Mouse (Mus musculus): Measurements from ENCODE around the gene Actr3. TPM values are rescaled to one million over a fixed set of nuclear protein-coding genes. Genes with fewer than 3 reads are reported as not detected.

Gene Actr3
- polyA plus RNA-seq, 1 experiment from 2014 or later: 223 TPM

DNA sequence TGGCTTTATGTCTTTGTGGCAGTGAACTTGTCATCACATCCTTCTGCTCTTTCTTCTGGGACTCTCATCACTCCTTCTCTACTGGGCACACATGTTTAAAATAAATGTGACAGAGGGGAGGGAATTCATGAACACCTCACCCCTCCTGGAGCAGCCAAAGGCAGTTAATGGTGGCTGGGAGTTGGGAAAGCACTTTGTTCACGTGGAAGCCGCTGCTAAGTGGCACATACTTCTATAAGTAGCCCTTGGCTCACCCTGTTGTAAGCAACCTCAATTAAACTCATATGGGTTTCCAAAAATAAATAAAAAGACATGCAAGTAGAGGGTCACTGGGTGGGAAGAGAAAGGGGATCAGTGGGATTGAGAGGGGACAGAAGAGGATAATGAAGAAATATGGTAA, 27.8 kb upstream of the Actr3 start:
- H3K9me3 ChIP-seq: no peaks in the 10 kb centered on the region
- H3K27ac ChIP-seq: no peak overlapping the region
- H3K36me3 ChIP-seq (replicated peaks): no peaks in the 10 kb centered on the region
- H3K27me3 ChIP-seq (ENCODE audit: poor library complexity, severe bottlenecking): no peaks in the 10 kb centered on the region
- 82% methylated on average over 2 of the region's 2 CpGs for WGBS
- H3K4me1 ChIP-seq: no peaks in the 10 kb centered on the region
- no peak for DNase-seq (ENCODE audit: extremely low spot score, low spot score)
- H3K4me3 ChIP-seq: no peak overlapping the region

DNA sequence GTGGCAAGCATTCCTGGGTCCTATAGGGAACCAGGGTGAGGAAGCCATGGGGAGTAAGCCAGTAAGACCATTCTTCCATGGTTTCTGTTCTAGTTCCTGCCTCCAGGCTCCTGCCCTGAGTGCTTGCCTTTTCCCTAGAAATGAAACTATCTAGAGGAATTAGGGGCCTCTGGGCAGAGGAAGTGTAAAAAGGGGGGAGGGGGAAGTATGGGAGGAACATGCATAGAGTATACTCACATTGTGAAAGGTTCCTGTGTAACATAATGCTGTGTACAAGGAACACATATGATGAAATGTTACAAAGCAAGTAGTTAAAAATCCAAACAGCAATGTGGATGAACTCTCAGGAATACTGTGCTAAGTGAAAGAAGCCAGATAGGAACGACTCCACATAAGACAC, 27.4 kb upstream of the Actr3 start:
- 81% methylated on average over 1 of the region's 1 CpGs for WGBS
- Histone ChIP-seq H3K27ac (no peak overlapping the region), H3K27me3 (ENCODE audit: poor library complexity, severe bottlenecking) (no peaks in the 10 kb centered on the region), H3K4me1 (no peaks in the 10 kb centered on the region), H3K9me3 (no peaks in the 10 kb centered on the region), H3K36me3 (replicated peaks) (no peaks in the 10 kb centered on the region), H3K4me3 (no peak overlapping the region)
- no peak for DNase-seq (ENCODE audit: extremely low spot score, low spot score)

DNA sequence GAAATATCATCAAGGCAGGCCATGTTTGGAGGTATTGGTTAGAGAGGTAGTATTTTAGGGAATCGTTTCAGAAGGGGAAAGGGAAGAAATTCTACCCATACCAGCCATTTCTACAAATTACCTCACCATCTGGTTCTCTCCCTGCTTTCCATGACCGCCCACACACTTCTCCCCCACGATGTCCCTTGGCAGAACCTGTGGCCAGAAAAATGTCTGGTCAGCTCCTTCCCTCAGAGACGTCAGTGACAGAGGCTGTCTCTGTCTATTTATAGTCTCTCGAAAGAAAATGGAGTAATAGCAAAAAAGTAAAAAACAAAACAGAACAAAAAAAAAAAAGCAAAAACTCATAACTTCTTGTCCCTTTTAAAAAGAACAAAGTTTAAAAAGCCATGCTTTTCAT, 23.0 kb upstream of the Actr3 start:
- no peak for DNase-seq (ENCODE audit: extremely low spot score, low spot score)

DNA sequence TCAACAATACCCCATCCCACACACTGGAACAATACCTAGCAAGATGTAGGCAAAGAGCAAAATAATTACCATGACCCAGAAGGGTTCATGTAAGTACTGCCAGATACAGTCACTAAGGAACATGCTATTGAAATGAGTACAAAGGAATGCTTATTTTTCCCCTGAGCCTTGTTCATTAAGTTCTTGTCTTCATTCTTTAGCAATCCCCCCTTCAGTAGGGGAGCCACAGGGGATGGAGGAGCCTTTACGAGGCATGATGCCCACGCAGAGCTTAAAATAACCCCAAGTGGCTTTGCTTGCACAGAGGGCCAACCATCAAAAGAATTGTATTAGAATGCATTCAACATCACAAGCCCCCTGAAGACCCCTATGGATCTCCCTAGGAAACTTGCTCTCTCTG, 19.6 kb upstream of the Actr3 start:
- H3K27me3 ChIP-seq (ENCODE audit: poor library complexity, severe bottlenecking): no peaks in the 10 kb centered on the region
- peaks cover 6% of the 10 kb centered on the region for H3K4me1 ChIP-seq
- no peak overlapping the region for H3K27ac ChIP-seq
- DNase-seq (ENCODE audit: extremely low spot score, low spot score): no peak
- no peaks in the 10 kb centered on the region for H3K36me3 ChIP-seq (replicated peaks)
- 59% methylated on average over 2 of the region's 2 CpGs for WGBS
- H3K9me3 ChIP-seq: no peaks in the 10 kb centered on the region
- no peak overlapping the region for H3K4me3 ChIP-seq

More for the DNA sequence above, 23.0 kb upstream of the Actr3 start:
- Histone ChIP-seq H3K4me3 (no peak overlapping the region), H3K27ac (no peak overlapping the region), H3K9me3 (no peaks in the 10 kb centered on the region), H3K27me3 (ENCODE audit: poor library complexity, severe bottlenecking) (no peaks in the 10 kb centered on the region), H3K4me1 (peaks cover 6% of the 10 kb centered on the region), H3K36me3 (replicated peaks) (no peaks in the 10 kb centered on the region)
- 83% methylated on average over 5 of the region's 5 CpGs for WGBS

DNA sequence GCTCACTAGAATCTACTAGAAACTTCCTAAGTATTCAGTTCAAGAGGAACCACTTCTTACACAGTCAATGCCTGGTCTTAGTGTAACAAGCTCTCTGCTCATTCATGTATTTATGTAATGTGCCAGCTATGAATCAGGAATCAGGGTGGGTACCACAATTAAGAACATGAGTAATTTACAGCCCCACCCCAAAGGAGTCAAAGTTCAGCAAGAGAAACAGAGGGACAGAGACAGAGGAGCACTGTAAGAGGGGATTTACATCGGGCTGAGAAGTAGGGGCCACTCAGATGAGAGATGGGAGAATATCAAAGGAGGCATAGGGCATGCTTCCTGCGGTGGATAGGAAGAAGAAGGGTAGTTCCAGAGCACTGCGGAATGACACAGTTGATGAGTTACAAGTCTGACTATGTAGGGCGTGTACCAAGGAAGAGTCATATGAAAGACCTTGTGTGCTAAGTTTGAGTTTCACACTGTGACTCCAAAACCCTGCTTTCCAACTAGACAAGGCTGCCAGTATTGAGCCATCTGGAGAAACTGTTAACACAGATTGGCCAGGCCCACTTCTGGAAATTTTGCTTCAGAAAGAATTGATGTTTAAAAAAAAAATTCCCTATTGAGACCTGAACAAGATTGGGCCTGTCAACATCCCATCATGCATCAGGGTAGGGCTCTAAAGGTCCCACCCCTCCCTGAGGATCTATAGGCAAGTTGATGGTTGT, 14.9 kb upstream of the Actr3 start:
- Histone ChIP-seq H3K9me3 (no peaks in the 10 kb centered on the region), H3K27ac (no peak overlapping the region), H3K36me3 (replicated peaks) (no peaks in the 10 kb centered on the region), H3K4me3 (no peak overlapping the region), H3K27me3 (ENCODE audit: poor library complexity, severe bottlenecking) (no peaks in the 10 kb centered on the region), H3K4me1 (peaks cover 5% of the 10 kb centered on the region)
- 88% methylated on average over 4 of the region's 4 CpGs for WGBS
- DNase-seq (ENCODE audit: extremely low spot score, low spot score): no peak

DNA sequence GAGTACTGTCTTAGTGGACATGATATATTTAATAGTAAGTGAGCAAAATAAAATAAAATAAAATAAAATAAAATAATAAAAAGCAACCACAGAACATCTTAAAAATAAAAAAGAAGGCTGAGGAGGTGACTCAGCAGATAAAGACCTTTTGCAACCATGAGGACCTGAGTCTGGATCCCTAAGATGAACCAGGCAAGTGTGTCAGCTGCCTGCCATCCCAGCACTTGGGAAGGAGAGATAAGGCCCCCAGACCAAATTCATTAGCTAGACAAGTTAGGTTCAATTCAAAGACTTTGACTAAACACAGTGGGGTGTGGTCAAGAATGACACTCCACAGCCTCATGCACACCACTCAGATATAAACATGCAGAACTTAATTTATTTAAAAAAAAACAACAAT, 12.4 kb upstream of the Actr3 start:
- no peak for DNase-seq (ENCODE audit: extremely low spot score, low spot score)
- H3K27me3 ChIP-seq (ENCODE audit: poor library complexity, severe bottlenecking): no peaks in the 10 kb centered on the region
- H3K36me3 ChIP-seq (replicated peaks): no peaks in the 10 kb centered on the region

DNA sequence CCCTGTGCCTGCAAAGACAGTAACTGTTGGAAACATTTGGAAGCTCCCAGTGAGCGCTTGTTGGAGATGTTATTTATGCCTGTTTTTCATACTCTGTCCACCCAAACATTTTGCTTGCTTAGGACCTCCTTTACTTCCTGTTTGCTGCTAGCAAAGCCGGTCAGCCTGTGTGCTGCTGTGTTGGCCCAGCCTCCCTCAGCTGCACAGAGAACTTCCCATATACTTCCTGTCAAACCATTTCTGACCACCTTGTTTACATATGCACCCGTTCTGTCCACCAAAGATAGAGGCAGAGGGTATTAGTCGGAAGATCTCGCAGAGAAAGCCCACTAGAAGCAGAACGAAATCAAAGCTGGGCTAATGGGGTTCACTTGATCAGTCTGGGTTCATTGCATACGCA, 6.2 kb upstream of the Actr3 start:
- Histone ChIP-seq H3K4me1 (no peaks in the 10 kb centered on the region), H3K27ac (no peak overlapping the region), H3K9me3 (no peaks in the 10 kb centered on the region), H3K4me3 (no peak overlapping the region), H3K27me3 (ENCODE audit: poor library complexity, severe bottlenecking) (no peaks in the 10 kb centered on the region), H3K36me3 (replicated peaks) (no peaks in the 10 kb centered on the region)
- WGBS: 84% methylated on average over 7 of the region's 7 CpGs
- DNase-seq (ENCODE audit: extremely low spot score, low spot score): no peak

More for the DNA sequence above, 12.4 kb upstream of the Actr3 start:
- H3K9me3 ChIP-seq: no peaks in the 10 kb centered on the region
- no peaks in the 10 kb centered on the region for H3K4me1 ChIP-seq
- H3K27ac ChIP-seq: no peak overlapping the region
- H3K4me3 ChIP-seq: no peak overlapping the region

DNA sequence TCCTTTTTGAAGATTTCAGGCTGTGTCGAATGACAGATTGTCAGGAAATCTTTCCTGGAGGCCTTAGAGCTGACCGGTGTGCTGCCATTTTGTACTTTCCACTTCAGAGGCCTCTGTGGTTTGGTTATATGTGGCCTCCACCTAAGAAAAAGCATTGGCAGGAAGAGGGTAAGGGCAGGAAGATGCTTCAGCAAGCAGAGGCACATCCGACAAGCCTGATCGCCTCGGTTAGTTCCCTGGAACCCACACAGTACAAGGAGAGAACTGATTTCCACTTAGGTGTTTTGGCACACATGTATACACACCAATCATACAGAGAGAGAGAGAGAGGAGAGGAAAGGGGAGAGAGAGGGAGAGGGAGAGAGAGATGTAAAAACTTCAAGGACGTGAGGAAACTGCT, 5.7 kb upstream of the Actr3 start:
- Histone ChIP-seq H3K36me3 (replicated peaks) (no peaks in the 10 kb centered on the region), H3K27me3 (ENCODE audit: poor library complexity, severe bottlenecking) (no peaks in the 10 kb centered on the region), H3K4me1 (peaks cover 3% of the 10 kb centered on the region), H3K4me3 (no peak overlapping the region), H3K27ac (no peak overlapping the region), H3K9me3 (no peaks in the 10 kb centered on the region)
- WGBS: 87% methylated on average over 6 of the region's 6 CpGs
- DNase-seq (ENCODE audit: extremely low spot score, low spot score): no peak

DNA sequence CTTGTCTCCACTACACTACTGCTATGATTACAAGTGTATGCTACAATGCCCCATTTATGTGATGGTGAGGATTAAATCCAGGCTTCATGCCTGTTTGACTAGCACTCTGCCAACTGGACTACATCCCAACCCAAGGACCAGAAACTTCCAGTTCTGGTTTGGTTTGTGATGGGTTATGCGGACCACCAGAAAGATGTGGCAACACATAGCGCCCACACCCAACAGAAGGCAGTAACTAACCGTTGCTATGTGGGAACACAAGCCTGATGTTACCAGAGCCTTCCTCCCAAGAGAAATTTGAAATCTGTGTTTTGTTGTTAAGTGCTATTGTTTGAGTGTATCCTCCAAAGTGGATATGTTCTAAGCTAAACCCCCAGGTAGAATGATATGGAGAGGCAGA, 4.0 kb upstream of the Actr3 start:
- 90% methylated on average over 3 of the region's 3 CpGs for WGBS
- Histone ChIP-seq H3K9me3 (no peaks in the 10 kb centered on the region), H3K4me3 (no peak overlapping the region), H3K36me3 (replicated peaks) (no peaks in the 10 kb centered on the region), H3K27me3 (ENCODE audit: poor library complexity, severe bottlenecking) (no peaks in the 10 kb centered on the region), H3K4me1 (peaks cover 7% of the 10 kb centered on the region), H3K27ac (no peak overlapping the region)
- no peak for DNase-seq (ENCODE audit: extremely low spot score, low spot score)

DNA sequence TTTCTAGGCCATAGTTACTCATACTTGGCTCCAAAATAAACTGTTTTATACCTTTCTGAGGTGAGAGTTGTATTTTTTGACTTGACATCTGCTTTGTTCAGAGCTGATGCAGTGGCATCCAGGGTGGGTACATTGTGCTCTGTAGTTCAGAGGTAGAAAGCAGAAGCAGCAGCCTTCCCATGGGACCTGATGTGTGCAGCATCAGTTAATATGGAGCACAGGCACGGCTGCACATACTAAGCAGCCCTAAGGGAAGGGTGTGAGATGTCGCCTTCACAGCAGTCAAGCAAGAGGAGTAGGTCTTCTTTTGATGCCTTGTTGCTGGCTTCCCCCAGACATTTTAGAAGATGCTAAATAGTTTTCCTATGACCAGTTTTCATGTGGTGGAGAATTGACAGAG, 3.3 kb upstream of the Actr3 start:
- H3K9me3 ChIP-seq: no peaks in the 10 kb centered on the region
- H3K4me3 ChIP-seq: no peak overlapping the region
- DNase-seq (ENCODE audit: extremely low spot score, low spot score): no peak
- WGBS: 81% methylated on average over 2 of the region's 2 CpGs
- H3K36me3 ChIP-seq (replicated peaks): no peaks in the 10 kb centered on the region
- H3K27ac ChIP-seq: no peak overlapping the region
- H3K27me3 ChIP-seq (ENCODE audit: poor library complexity, severe bottlenecking): no peaks in the 10 kb centered on the region
- peaks cover 11% of the 10 kb centered on the region for H3K4me1 ChIP-seq

DNA sequence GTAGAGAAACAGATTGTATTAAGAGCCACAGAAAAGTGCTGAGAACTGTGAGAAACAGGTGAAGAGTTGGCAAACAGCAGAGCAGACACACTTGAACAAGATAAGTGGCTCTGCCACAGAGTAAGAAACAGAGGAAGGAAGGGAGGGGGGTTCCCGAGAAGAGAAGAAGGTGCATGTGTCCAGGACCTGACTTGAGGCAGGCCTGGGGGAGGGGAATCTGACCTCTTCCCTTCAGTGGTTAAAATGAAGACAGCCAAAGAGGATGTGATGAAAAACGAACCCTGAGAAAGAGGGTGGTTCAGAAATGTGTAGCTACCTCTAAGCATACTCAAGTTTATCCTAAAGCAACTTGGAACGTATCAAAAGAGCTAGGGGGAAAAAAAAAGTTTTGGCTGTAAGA, 2.4 kb upstream of the Actr3 start:
- H3K9me3 ChIP-seq: no peaks in the 10 kb centered on the region
- no peak overlapping the region for H3K27ac ChIP-seq
- H3K4me1 ChIP-seq: peaks cover 20% of the 10 kb centered on the region
- no peaks in the 10 kb centered on the region for H3K27me3 ChIP-seq (ENCODE audit: poor library complexity, severe bottlenecking)
- no peak overlapping the region for H3K4me3 ChIP-seq
- H3K36me3 ChIP-seq (replicated peaks): no peaks in the 10 kb centered on the region
- 75% methylated on average over 3 of the region's 3 CpGs for WGBS
- DNase-seq (ENCODE audit: extremely low spot score, low spot score): no peak

DNA sequence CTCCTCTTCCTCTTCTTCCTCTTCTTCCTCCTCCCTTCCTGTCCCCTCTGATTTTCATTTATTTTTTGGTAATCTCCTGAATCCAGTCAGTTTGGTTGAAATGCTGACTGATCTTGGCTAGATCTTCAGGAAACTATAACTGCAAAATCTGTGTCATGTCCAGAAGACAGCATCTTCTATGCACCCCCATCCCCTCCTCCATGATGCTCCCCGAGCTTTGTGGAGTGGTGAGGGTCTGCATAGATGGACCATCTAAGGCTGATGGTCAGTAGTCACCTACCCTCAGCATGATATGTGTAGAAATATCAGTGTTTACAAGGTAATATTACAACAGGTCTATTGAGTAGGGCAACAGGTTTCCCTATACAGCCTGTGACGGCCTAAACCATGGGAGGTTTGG, 1.6 kb upstream of the Actr3 start:
- Histone ChIP-seq H3K36me3 (replicated peaks) (no peaks in the 10 kb centered on the region), H3K9me3 (no peaks in the 10 kb centered on the region), H3K27me3 (ENCODE audit: poor library complexity, severe bottlenecking) (no peaks in the 10 kb centered on the region), H3K4me3 (no peak overlapping the region), H3K4me1 (peaks cover 25% of the 10 kb centered on the region), H3K27ac (no peak overlapping the region)
- WGBS: 89% methylated on average over 2 of the region's 2 CpGs
- no peak for DNase-seq (ENCODE audit: extremely low spot score, low spot score)

DNA sequence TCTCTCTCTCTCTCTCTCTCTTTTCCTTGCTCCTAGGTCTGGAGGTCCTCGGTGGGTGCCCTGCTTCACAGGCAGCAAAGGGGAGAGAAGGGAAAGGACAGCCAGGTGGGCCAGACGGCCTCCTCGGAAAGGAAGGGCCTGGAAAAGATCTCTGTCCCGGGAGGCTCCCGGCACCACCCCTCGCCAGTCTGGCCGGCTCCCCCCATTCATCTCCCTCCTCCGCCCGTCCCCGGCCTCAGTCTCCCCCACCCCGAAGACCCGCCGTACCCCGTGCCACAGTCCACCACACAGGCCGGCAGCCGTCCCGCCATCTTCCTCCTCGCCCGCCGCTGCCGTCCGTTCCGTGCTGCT, 534 bp downstream of the Actr3 start:
- Histone ChIP-seq H3K9me3 (no peaks in the 10 kb centered on the region), H3K27me3 (ENCODE audit: poor library complexity, severe bottlenecking) (no peaks in the 10 kb centered on the region), H3K36me3 (replicated peaks) (no peaks in the 10 kb centered on the region), H3K27ac (peak overlapping the region; percentile 96), H3K4me3 (peak overlapping the region; percentile 79), H3K4me1 (peaks cover 25% of the 10 kb centered on the region)
- DNase-seq (ENCODE audit: extremely low spot score, low spot score): no peak
- WGBS: 0% methylated on average over 22 of the region's 23 CpGs

DNA sequence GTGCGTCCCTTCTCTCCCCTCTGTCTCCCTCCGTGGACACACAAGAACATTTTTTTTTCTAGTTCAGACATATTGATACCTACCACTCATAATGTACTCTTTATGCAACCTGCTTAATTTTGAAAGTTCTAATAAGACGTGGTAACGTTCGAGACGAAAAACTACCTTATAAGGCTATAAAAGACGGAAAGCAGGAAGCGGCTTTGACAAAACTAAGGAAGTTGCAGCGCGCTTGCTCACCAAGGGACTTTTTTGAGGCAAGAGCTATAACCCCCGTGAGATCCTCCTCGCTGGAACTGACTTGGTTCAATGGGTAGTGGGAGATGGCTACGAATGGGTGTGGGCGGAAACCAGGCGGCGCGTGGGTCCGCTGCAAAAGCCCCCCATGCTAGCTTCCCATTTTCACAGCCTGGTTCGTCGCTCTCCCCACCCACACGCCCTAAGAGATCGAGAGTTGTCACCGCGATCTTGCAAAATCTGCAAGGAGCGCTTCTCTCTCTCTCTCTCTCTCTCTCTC, 984 bp downstream of the Actr3 start:
- Histone ChIP-seq H3K9me3 (no peaks in the 10 kb centered on the region), H3K27me3 (ENCODE audit: poor library complexity, severe bottlenecking) (no peaks in the 10 kb centered on the region), H3K27ac (peak overlapping the region; percentile 96), H3K36me3 (replicated peaks) (no peaks in the 10 kb centered on the region), H3K4me1 (peaks cover 25% of the 10 kb centered on the region), H3K4me3 (peak overlapping the region; percentile 79)
- WGBS: under 1% methylated on average over 25 of the region's 25 CpGs
- DNase-seq (ENCODE audit: extremely low spot score, low spot score): peak; percentile 50

Data from forebrain, embryonic 10.5 days (tissue).